Mouse (Mus musculus): ENCODE data around the gene Cdhr3.

The Cdhr3 gene

DNA sequence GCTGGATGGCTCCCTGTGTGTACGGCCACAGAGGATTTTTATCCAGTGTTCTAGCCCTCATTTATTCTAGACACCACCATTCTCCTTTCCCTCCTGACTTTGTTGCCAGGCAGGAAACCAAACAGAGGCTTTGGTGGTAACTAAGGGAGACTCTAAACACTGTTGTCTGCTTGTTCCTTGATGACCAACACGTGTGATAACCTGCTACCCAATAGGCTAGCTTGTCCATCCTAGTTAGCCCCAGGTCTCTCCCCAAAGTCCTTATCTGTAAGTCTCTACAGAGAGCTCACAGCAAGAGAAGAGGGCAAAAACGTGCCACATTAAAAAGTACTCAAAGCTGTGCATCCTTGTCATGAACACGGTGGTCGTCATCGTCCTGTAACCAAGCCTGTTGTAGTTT lies at the start of gene Cdhr3:
Cdhr3 (minus strand) TSS at position 101 of the 400 bp plus-strand sequence.
- DNase-seq (ENCODE audit: extremely low spot score, low read depth, low spot score): no peak

DNA sequence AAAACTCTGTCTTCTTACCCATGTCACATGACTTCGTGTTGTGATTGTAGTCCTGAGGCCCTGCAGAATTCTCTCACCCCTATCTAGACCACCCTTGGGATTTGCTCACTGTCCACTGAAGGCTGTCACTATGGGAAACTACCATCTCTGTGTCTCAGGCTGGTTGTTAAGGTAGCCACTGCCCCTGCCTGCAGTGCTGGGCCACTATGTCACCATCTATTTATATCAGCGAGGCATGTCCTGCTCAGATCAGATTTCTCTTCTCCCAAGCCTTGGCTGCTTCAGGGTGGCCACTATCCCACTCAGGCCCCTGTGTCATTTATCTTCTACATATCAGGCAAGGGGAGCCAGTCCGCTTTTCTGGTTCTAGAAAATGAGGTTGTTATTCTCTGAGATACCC lies 46.4 kb upstream of the Cdhr3 start:
- DNase-seq (ENCODE audit: extremely low spot score, low read depth, low spot score): no peak

DNA sequence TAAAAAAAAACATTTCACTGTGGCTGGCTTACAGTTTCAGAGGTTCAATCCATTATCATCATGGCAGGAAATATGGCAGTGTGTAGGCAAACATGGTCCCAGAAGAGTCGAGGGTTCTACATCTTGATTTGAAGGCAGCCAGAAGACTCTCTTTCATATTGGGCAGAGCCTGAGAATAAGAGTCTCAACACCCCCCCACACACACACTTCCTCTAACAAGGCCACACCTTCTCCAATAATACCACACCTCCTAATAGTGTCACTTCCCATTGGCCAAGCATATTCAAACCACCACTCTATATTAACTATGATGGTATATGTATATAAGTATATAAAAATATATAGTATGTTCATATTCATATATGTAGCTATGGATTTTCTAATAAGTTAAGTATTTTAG lies 45.2 kb upstream of the Cdhr3 start:
- no peak for DNase-seq (ENCODE audit: extremely low spot score, low read depth, low spot score)

DNA sequence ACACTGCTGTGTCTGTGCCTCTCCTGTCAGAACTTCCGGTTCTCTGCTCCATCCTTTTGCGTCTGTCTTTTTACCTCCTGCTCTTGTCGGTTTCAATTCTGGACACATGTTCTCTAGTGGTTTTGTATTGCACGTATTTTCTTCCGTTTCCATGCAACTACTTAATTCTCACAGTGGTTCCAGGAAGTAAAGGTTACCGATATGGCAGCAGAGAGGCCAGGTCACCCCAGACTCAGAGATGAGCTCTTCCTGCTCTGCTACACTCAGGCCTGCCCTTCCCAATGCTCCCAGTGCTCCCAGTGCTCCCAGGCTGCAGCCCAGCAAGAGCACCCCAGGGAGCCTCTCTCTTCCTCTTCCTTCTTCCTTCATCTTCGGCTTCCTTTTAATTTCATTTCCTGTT lies 39.1 kb upstream of the Cdhr3 start:
- no peak for DNase-seq (ENCODE audit: extremely low spot score, low read depth, low spot score)

DNA sequence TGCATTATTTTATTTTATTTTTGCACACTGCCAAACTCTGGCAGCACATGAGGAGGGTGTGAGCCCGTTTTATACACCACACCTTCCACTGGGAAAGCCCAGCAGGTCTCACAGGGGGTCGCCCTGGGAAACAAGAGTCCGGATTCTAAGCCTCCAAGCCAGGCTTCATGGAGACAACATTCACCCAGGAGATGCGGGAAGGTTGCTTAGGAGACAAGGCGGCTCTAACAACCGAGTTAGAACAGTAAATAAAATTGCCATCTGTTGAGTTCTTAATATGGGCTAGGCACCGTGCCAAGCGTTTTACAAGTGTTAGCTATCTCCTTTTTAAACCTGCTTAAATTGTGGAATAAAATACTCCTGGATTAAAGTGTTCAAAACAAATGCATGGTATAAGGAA lies 37.7 kb upstream of the Cdhr3 start:
- DNase-seq (ENCODE audit: extremely low spot score, low read depth, low spot score): no peak

DNA sequence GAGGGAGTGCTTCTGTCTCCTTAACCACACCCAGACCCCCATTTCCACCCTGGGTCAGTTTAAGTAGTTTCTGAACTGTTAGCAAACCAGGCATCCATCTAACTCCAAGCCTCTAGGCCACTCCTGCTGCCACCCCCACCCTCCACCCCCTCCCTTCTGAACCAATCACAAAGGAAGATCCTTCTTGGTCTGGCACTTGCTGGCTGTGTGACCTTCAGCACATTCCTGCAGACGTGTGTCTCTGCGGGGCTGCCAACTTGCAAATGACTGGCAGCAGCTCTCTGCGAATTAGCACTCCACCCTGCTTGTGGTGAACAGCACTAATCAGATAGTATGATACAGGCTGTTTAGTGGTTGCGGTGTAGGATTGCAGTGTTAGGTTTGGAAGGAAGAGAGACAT lies 36.7 kb upstream of the Cdhr3 start:
- DNase-seq (ENCODE audit: extremely low spot score, low read depth, low spot score): no peak

DNA sequence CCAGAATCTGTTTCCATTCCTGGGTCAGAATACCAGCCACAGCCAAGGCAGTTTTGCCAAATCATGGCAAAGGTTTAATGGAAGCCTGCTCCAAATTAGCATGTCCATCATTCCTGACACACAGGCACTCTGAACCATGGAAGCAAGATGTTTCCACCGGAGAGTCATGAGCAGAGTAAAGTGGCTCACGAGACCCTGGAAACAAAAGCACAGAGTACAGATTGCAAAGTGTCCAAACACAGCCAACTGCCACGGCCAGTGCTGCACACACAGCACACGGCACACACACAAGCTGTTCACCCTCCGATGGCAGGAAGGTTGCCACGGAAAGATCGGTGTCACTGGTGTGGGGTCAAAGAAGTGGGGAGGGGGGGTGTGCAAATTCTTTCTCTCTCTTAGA lies 36.0 kb upstream of the Cdhr3 start:
- DNase-seq (ENCODE audit: extremely low spot score, low read depth, low spot score): no peak

DNA sequence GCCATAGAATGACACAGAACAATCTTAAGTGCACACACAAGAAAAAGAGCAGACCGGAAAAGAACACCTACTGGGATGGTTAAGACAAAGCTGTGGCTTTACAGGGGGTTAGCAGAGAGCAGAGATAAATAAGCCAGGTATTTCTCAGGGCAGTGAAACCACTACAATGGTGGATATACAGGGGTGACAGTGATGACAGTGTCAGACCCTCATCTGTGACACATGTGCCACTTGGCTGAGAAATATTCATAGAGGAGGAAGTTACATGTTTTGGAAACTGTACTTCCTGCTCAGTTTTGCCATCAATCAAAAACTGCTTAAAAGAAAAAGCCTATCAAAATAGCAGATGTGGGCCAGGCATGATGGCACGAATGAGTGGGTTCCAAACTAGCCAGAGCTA lies 35.4 kb upstream of the Cdhr3 start:
- DNase-seq (ENCODE audit: extremely low spot score, low read depth, low spot score): no peak

DNA sequence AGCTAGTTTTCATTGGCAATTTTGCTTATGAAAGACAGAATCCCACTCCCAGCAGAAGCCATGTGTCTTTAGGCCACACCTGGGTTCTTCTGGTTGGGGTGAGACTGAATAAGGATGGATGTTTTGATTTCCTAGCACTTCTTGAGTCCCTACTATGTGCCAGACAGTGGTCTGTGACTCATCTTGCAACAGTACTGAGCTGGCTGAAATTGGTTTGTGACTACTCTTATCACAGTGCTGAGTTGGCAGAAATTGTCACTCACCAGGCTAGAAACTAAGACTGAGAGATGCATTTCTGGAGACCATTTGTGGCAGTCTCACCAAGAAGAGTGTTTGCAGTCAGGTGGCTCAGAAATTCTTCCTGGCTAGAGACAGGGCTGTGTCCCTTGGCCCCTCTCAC lies 33.6 kb upstream of the Cdhr3 start:
- DNase-seq (ENCODE audit: extremely low spot score, low read depth, low spot score): no peak

DNA sequence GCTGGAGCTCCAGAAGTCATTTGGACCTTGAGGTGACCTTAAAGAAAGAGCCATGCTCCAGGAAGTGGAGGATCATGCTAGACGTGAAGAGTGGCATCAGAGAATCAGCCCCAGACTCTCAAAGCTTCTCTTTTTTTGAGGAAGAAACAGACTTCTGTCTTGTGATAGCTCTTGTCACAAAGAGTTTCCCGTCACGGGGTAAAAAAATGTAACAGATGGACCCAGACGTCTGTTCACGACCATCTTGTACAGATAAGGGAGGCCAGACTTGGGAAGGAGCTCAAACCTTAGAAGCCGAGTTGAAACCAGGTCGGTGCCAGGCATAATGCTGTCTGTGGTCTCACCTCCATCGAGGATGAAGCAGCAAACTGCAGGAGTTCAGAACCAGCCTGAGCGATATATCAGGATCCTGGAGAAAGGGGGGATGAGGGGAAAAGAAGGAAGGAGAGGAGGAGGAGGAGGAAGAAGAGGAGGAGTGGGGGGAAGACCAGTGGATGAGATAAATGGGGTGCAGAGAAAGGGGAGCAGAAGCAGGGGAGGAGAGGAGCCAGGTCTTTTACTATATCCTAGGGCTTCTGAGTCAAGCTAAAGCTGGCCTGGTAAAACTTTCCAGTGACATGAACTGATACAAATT lies 33.0 kb upstream of the Cdhr3 start:
- no peak for DNase-seq (ENCODE audit: extremely low spot score, low read depth, low spot score)

DNA sequence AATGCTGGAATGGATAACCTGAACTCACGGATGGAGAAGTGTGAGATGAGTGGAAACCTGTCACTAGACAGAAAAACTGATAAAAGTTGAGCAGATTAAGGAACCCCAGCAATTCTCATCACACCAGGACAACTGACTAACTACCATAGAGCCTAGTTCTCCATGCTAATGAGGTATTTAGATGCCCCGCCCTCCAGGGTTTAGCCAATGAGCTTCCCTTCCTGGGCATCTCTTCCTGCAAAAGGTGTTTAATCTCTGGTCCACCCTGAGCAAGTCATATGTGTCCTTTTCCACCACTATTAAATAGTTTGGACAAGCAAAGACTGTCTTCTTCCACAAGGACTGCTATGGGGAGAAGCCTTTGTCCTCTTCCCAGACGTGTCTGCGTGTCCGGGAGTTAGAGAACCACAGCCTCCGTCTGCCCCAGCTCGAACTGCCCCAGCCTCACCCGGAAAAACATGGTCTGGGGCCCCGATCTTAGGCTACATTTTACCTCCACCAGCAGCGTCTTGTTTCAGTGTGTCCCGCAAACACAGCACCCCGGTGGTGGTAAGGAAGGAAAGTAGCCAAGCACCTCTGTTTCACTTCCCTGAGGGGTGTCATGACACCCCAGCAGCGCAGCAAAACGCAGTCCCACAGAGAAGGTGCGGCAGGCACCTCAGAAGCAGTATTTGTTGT lies 26.1 kb upstream of the Cdhr3 start:
- DNase-seq (ENCODE audit: extremely low spot score, low read depth, low spot score): no peak

DNA sequence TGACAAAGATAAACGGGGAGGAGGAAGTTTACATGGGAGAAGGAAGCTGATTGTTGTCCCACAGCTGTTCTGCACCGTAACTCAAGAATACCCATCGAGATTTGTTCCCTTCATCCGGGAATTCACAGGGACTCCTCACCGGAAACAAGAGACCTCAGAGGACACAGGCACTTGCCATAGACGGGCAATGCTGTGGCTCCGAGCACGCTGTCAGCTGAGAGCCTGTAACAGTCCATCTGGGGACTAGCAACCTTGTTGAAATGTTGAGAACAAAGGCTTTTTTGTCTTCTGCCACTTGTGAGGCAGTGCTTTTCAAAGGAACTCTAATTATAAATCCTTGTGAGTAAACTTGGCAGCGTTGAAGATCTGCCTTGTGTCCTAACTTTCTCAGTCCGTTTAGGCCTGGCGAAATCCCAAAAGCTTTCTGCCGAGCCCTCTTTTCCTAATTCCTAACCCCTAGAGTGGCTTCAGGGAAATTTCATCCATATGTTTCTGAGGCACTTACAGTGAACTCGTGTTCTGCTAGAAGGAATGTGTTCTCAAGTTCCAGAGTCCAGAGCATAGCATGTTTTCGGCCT lies 18.3 kb upstream of the Cdhr3 start:
- no peak for DNase-seq (ENCODE audit: extremely low spot score, low read depth, low spot score)

DNA sequence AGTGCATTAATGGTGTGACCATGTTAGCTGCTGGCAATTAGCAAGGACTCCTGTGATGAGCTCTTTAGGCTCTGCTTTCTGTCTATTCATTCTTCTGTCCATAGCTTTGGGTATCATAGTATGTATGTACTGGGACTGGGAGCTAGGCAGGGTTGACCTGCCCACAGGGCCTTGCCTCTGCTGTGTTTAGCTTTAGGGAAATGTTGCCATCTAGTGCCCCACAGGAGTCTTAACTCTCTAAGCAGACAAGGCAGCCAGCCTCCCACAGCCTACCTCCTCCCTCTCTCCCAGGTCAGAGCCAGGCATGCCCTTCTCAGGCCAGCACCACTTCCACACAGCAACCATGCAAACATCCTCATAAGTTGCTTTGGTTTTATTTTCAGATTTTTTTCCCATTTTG lies 16.9 kb upstream of the Cdhr3 start:
- DNase-seq (ENCODE audit: extremely low spot score, low read depth, low spot score): no peak

DNA sequence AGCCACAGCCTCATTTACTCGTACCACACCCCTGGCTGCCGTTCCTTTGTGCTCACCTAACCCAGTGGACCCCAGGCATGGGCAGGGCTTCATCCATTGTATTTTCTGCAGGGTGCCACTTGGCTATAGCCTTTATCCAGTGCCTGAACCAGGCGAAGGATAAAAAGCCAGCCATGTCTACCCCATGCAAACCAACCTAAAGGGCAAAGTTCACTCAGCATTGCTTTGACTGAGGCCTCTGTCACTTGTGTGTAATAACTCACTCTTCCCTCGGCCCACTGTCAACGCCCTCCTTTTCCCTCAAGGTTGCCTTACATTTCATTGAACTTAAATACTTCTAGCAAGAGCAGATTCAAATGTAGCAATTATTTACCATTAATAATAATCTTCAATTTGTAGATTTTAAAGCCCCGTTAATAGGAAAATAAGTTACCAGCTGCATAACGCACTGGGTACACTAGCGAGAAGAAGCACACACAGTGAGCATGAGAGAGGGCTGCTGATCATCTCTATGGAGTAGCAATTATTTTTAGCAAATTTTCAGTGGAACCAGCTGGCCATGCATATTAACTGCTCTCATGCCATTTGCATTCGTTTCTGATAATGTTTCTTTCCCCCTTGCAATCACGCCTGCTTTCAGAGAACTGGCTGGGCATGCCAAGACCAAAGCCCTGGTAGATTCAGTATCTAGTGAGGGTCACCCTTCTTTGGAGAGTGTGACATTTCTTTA lies 13.9 kb upstream of the Cdhr3 start:
- DNase-seq (ENCODE audit: extremely low spot score, low read depth, low spot score): no peak

DNA sequence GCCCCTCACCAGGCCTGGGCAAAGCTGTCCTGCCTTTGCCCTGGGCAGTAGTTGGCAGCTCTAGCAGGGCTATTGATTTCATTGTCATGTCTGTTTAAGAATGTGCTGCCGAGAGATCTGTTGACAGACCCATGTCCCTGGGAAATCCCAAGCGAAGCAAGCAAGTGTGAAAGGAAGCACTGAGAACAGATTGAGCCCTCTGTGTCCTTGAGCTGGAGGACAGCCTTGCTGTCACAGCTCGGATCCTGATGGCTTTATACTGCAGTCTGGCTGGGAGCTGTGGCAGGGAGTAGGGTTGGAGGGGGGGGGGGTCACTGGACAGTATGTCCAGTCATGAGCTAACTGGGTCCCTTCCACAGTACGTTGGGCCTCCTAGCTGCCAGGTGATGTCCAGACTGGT lies 13.0 kb upstream of the Cdhr3 start:
- no peak for DNase-seq (ENCODE audit: extremely low spot score, low read depth, low spot score)

DNA sequence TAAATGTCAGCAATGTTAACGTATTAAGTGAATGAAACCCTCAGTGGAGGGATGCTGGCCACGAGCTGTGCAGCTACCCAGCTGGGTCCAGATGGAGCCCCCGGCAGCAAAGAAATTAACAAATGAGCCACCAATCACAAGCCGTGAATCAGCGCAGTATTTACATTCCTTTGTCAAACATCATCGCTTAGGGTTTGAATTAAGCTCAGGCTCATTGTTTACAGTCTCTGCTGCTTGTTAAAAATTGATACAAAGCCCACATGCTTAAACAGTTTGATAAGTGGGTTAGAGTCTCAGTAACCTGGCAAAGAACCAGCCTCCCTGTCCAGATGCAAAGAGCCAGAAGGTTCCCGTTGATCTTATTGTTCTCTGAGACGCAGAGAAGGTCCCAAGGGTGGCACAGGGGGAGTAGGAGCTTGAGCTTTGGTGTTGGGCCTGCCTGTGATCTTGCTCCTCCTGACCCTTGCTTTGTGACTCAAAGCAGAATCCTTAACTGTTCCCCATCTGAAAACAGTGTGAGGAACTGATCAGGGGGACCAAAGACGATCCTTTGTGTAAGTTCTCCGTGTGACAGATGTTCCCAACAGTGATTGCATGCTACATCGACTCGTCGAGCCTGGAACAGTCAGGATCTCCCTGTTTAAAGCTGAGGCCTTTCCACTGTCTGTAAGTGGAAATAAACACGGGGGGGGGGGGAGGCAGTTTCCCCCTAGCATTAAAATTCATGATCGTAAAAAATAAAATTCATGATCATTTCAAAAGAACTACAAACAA lies 9.9 kb upstream of the Cdhr3 start:
- DNase-seq (ENCODE audit: extremely low spot score, low read depth, low spot score): no peak

DNA sequence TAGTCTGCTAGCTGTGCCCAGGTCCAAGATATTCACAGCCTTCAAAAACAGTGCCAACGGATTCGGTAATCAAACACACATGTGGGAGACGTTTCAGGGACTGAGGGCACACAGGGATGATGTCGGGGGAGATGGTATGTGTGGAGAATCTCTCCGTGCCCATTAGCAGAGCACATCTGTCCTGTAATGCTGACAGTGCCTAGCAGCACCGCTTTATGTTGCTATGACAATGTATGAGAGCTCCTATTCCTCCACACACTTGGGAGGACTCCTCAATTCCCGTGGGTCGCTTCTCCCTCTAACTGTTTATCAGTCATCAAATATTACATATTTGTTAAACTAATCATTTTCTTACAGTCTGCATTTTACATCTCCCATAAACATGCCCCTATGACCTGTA lies 9.0 kb upstream of the Cdhr3 start:
- DNase-seq (ENCODE audit: extremely low spot score, low read depth, low spot score): no peak

DNA sequence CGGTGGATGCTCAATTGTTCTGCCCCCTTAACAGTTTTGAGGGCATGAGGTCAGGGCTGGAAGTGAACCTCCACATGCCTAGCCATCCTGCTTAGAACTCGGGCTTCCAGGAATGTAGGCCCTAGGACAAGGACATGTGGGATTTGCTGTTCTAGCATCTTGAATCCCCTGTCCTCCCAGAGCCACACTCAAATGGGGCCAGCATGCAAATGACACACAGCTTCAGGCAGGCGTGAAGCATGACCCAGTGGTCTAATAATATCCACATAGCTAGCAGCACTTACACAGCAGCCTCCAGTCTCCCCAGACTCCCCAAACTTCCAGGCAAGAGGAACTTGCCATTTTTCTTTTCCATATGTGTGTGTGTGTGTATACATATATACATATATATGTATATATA lies 3.3 kb upstream of the Cdhr3 start:
- no peak for DNase-seq (ENCODE audit: extremely low spot score, low read depth, low spot score)

DNA sequence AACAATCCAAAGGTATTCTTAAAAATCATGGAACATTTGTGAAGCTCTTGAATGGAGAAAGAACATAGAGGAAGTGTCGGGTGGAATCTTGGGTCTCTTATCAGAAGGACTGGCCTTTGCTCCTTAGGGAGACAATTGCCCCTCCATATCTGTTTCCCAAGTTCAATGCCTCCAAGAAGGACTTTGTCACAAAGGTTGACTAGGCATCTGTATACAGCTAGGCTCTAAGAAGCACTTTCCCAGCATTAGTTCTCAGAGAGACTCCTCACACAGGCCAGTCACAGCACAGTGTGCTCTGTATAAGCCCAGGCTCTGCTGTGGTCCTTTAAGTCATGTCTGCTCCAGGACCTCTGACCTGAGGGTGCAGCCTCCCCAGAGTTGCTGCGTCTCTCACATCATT lies 479 bp downstream of the Cdhr3 start:
- DNase-seq (ENCODE audit: extremely low spot score, low read depth, low spot score): no peak

DNA sequence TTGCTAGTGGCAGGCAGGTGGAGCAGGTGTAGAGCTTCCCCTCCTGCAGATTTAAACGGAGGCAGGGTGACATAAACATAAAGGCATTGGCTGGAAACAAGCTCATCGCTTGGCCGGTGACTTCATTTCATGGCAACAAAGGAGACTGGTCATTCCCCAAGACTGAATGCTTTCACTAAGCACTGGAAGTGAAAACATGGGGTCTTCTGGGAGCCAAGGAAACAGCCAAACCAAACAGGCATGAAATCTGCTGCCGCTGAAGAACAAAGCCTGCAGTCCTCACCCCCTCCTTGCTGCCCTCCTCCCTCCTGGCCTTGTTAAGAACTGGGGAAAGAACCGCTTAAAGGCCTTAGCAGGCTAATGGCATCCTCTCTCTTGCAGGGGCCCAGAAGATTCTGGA lies 6.5 kb downstream of the Cdhr3 start:
- DNase-seq (ENCODE audit: extremely low spot score, low read depth, low spot score): no peak

DNA sequence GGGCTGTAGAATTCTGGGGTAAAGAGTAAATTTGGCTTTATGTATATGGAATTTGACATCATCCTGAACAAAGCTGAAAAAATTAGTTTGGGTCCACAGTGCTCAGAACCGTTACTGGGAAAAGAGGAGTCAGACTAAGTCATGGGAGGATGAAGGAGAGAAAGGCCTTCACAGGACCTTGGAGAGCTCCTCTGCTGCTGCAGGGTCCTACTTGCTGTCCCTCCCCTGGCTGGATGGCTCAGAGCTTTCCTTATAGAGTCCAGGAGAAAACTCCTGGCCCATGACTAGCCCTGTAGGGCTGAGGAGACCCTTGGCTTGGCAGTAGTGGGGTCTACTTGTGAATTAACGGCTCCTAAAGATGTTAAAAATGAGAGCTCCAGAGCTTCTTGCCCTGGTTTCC lies 8.0 kb downstream of the Cdhr3 start:
- DNase-seq (ENCODE audit: extremely low spot score, low read depth, low spot score): peak; percentile 22
